Mouse (Mus musculus) cortical plate, adult 2 months (tissue): ENCODE results near the gene Prph.

ENCODE experiments used
- CTCF ChIP-seq: fragments of 200-500 bp; IDR thresholded peaks from 2 replicates; pipeline ENCODE4 v1.5.1; 2011; ENCODE audit warnings: mild to moderate bottlenecking, control low read depth, low read length; ENCODE audit not compliant: insufficient read depth; ENCODE audit errors: extremely low read depth
- POLR2A ChIP-seq: fragments of 200-500 bp; IDR thresholded peaks from 2 replicates; pipeline ENCODE4 v1.6.1; 2011; ENCODE audit warnings: mild to moderate bottlenecking, low read length, control low read depth; ENCODE audit not compliant: insufficient read depth; ENCODE audit errors: extremely low read depth

DNA sequence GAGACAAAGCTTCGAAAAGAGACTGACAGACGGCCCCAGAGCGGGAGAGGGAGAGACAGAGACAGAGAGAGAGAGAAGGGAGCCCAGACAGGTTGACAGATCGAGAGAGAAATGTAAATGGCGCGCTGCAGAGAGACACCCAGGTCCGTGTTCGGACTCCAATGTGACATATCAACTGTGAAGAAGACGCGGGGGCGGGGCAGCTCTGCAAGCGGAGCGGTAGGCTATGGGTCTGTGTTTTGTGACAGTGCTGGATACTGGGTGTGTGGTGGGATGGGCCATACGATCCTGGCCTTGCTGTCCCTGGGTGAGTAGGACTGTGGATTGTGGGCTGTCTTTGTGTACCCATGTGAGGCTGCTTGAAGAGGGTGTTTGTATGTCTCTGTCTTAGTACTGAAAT is 34.1 kb downstream of the Prph start:
- TF ChIP-seq POLR2A (no peak), CTCF (no peak)
